Mouse (Mus musculus) bone marrow macrophage, adult 2 months (primary cell): ENCODE results near the gene Mogat2.

Experiments
- CTCF ChIP-seq: IDR thresholded peaks from 2 replicates; pipeline ENCODE4 v1.5.1; 2012; ENCODE audit warnings: low read depth, mild to moderate bottlenecking, low read length, moderate library complexity
- POLR2A ChIP-seq: IDR thresholded peaks from 2 replicates; pipeline ENCODE4 v1.6.1; 2012; ENCODE audit warnings: mild to moderate bottlenecking, low read depth, low read length, borderline replicate concordance

DNA sequence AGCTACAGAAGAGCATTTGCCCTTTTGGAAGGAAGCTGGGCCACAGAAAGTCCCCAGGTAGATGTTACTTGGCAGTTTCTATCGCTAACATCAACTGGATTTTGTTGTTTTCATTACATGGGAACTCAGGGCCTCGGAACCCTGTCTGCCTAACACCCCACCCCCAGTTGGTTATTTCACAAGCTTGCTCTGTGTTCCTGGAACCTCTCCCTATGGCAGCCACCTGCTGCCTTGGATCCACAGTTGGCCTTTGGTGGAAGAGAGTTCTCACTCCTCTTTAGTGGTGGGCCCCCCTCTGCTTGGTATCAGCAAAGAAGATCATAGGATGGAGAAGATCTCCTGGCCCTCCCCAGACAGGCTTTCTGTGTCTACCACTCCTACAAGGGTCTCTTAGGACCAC is 39.6 kb downstream of the Mogat2 start:
- no peak for TF ChIP-seq CTCF
- TF ChIP-seq POLR2A, result no peak
